Mouse (Mus musculus) regulatory T cell (primary cell): ENCODE data around the gene Slc41a2.

Experiments used
- in situ Hi-C: fragments of 300-600 bp; cut with MboI, MseI; formaldehyde crosslinking; loops from one replicate; pipeline ENCODE4 v1.15.1; 2025; ENCODE audit warnings: high pct_unique_total_duplicates

The Slc41a2 gene

GRCm38 (mm10) chr10:83242106-83242686 is 95.5 kb downstream of the Slc41a2 start:
- in situ Hi-C loops = no loop called here

- in situ Hi-C loops = no loop called here
Measured at GRCm38 (mm10) chr10:83234391-83234790, 103.3 kb downstream of the Slc41a2 start.

- in situ Hi-C loops = no loop called here
Measured at GRCm38 (mm10) chr10:83233967-83234366, 103.7 kb downstream of the Slc41a2 start.

- in situ Hi-C loops = loop anchor here (10.0 kb wide), 1 partner anchor 1266 kb away; no protein-coding TSS in a partner anchor
Measured at GRCm38 (mm10) chr10:83228626-83229025, 109.1 kb downstream of the Slc41a2 start.

GRCm38 (mm10) chr10:83224999-83225398 is 112.7 kb downstream of the Slc41a2 start:
- in situ Hi-C loops = loop anchor here (10.0 kb wide), 1 partner anchor 1270 kb away; no protein-coding TSS in a partner anchor

- in situ Hi-C loops = loop anchor here (10.0 kb wide), 1 partner anchor 1274 kb away; no protein-coding TSS in a partner anchor
Measured at GRCm38 (mm10) chr10:83220847-83221246, 116.8 kb downstream of the Slc41a2 start.

GRCm38 (mm10) chr10:83220217-83220616 is 117.5 kb downstream of the Slc41a2 start:
- in situ Hi-C loops = loop anchor here (10.0 kb wide), 1 partner anchor 1275 kb away; no protein-coding TSS in a partner anchor

GRCm38 (mm10) chr10:83219729-83220128 is 118.0 kb downstream of the Slc41a2 start:
- in situ Hi-C loops = loop anchor here (10.0 kb wide), 1 partner anchor 1275 kb away; no protein-coding TSS in a partner anchor

GRCm38 (mm10) chr10:83218778-83219177 is 118.9 kb downstream of the Slc41a2 start:
- in situ Hi-C loops = no loop called here

- in situ Hi-C loops = no loop called here
Measured at GRCm38 (mm10) chr10:83217256-83217655, 120.4 kb downstream of the Slc41a2 start.

- in situ Hi-C loops = no loop called here
Measured at GRCm38 (mm10) chr10:83215559-83215958, 122.1 kb downstream of the Slc41a2 start.

GRCm38 (mm10) chr10:83212618-83213017 is 125.1 kb downstream of the Slc41a2 start:
- in situ Hi-C loops = no loop called here

- in situ Hi-C loops = no loop called here
Measured at GRCm38 (mm10) chr10:83210968-83211583, 126.6 kb downstream of the Slc41a2 start.

- in situ Hi-C loops = no loop called here
Measured at GRCm38 (mm10) chr10:83210122-83210521, 127.6 kb downstream of the Slc41a2 start.

GRCm38 (mm10) chr10:83209388-83209787 is 128.3 kb downstream of the Slc41a2 start:
- in situ Hi-C loops = no loop called here

- in situ Hi-C loops = no loop called here
Measured at GRCm38 (mm10) chr10:83208436-83208835, 129.2 kb downstream of the Slc41a2 start.

GRCm38 (mm10) chr10:83202906-83203702 is 134.6 kb downstream of the Slc41a2 start:
- in situ Hi-C loops = no loop called here

- in situ Hi-C loops = no loop called here
Measured at GRCm38 (mm10) chr10:83201525-83201924, 136.2 kb downstream of the Slc41a2 start.

- in situ Hi-C loops = loop anchor here (10.0 kb wide), 1 partner anchor 294 kb away; no protein-coding TSS in a partner anchor
Measured at GRCm38 (mm10) chr10:83199290-83199689, 138.4 kb downstream of the Slc41a2 start.

- in situ Hi-C loops = loop anchor here (10.0 kb wide), 1 partner anchor 294 kb away; no protein-coding TSS in a partner anchor
Measured at GRCm38 (mm10) chr10:83198692-83199091, 139.0 kb downstream of the Slc41a2 start.

- in situ Hi-C loops = loop anchor here (10.0 kb wide), 1 partner anchor 293 kb away; no protein-coding TSS in a partner anchor
Measured at GRCm38 (mm10) chr10:83197690-83198336, 139.9 kb downstream of the Slc41a2 start.
